Mouse (Mus musculus): ENCODE data around the gene Pdp2. TPM values are rescaled to one million over a fixed set of nuclear protein-coding genes. Genes with fewer than 3 reads are reported as not detected.

The Pdp2 gene
- total RNA-seq, 2 experiments from 2014 or later, result 10.1 to 10.4 TPM

Other genes starting within 250 kb of the Pdp2 start
- gene Cmtm4, start 195.6 kb upstream of the Pdp2 start, total RNA-seq (2021), result 10 to 100 TPM; 67.5 to 72.2 TPM
- gene Dync1li2, start 148.4 kb upstream of the Pdp2 start, total RNA-seq (2021), result 100 to 1,000 TPM; 204 to 207 TPM
- gene Terb1, start 81.5 kb upstream of the Pdp2 start, total RNA-seq (2021), result 1 to 10 TPM in 1 of 2 experiments, under 1 TPM in 1; 0.93 to 1.2 TPM
- 10 to 100 TPM; 48.8 to 50.7 TPM for gene Nae1, start 56.8 kb upstream of the Pdp2 start, total RNA-seq (2021)
- gene Car7, start 56.8 kb upstream of the Pdp2 start, total RNA-seq (2021), result 10 to 100 TPM; 17.0 to 18.6 TPM
- not detected for gene Cdh16, start 32.9 kb downstream of the Pdp2 start, total RNA-seq (2021)
- gene Rrad, start 39.9 kb downstream of the Pdp2 start, total RNA-seq (2021), result 1 to 10 TPM; 4.9 to 5.3 TPM
- 10 to 100 TPM; 28.5 to 30.7 TPM for gene Ciao2b, start 50.5 kb downstream of the Pdp2 start, total RNA-seq (2021)
- not detected for gene Ces2a, start 142.6 kb downstream of the Pdp2 start, total RNA-seq (2021)
- gene Ces2b, start 240.1 kb downstream of the Pdp2 start, total RNA-seq (2021), result under 1 TPM; 0.26 to 0.45 TPM